Mouse (Mus musculus) embryonic facial prominence, embryonic 15.5 days (tissue): ENCODE data around the gene Vwa3b. TPM values are rescaled to one million over a fixed set of nuclear protein-coding genes. Genes with fewer than 3 reads are reported as not detected.

Experiments
- ATAC-seq: fragments of 200-750 bp; cut with Nextera tagmentation; 2 replicates; pipeline ENCODE4 v1.8.0; 2017; ENCODE audit warnings: low read depth, moderate TSS enrichment; ENCODE audit not compliant: insufficient number of reproducible peaks, low FRiP score, low TSS enrichment
- H3K27ac ChIP-seq: fragments of 300-500 bp; sonication (generic); replicated peaks from 2 replicates; pipeline ENCODE4 v1.5.1; 2015; ENCODE audit warnings: mild to moderate bottlenecking, inconsistent platforms
- H3K27me3 ChIP-seq: fragments of 300-500 bp; sonication (generic); 2 replicates; pipeline ENCODE4 v1.6.1; 2015; ENCODE audit warnings: inconsistent platforms
- H3K36me3 ChIP-seq: fragments of 300-500 bp; sonication (generic); 2 replicates; pipeline ENCODE4 v1.6.1; 2015; ENCODE audit warnings: mild to moderate bottlenecking, inconsistent platforms
- H3K4me1 ChIP-seq: fragments of 300-500 bp; sonication (generic); 2 replicates; pipeline ENCODE4 v1.6.1; 2015; ENCODE audit warnings: inconsistent platforms
- H3K4me2 ChIP-seq: fragments of 300-500 bp; sonication (generic); replicated peaks from 2 replicates; pipeline ENCODE4 v1.6.1; 2015; ENCODE audit warnings: mild to moderate bottlenecking, inconsistent platforms
- H3K4me3 ChIP-seq: fragments of 300-500 bp; sonication (generic); replicated peaks from 2 replicates; pipeline ENCODE4 v1.5.1; 2015; ENCODE audit warnings: mild to moderate bottlenecking, inconsistent platforms
- H3K9ac ChIP-seq: fragments of 300-500 bp; sonication (generic); 2 replicates; pipeline ENCODE4 v1.6.1; 2015; ENCODE audit warnings: inconsistent platforms
- H3K9me3 ChIP-seq: fragments of 300-500 bp; sonication (generic); replicated peaks from 2 replicates; pipeline ENCODE4 v1.6.1; 2016; ENCODE audit warnings: inconsistent platforms
- WGBS: fragments of 180-500 bp; shearing (Covaris S2); methylation state at CpG from one replicate; pipeline ENCODE4 v1.1.7; 2015; 5-methylcytosine and 5-hydroxymethylcytosine counted together
- polyA plus RNA-seq: library from polyadenylated mRNA; unstranded; fragments of >200 nt; fragmentation: Nextera tagmentation; extraction: Ambion mirVana; gene quantifications from 2 replicates; pipeline ENCODE4 v1.2.1, GENCODE M21; 2015

The Vwa3b gene
- polyA plus RNA-seq, 1 experiment from 2014 or later, result 2.9 TPM

GRCm38 (mm10) chr1:37097382-37098093 lies 71.1 kb downstream of the Vwa3b start:
- Histone ChIP-seq H3K36me3 (no peaks in the 10 kb centered on the region), H3K4me3 (no peak overlapping the region), H3K9ac (no peak overlapping the region), H3K9me3 (0 out of 2 replicates have a peak, but pooled peaks cover 4% of the 10 kb centered on the region), H3K4me2 (no peak overlapping the region), H3K27ac (no peak overlapping the region), H3K27me3 (no peaks in the 10 kb centered on the region), H3K4me1 (peaks cover 14% of the 10 kb centered on the region; the same call in 1 of the 2 replicates)
- WGBS, result 50% methylated on average over 17 of the region's 17 CpGs
- peak; percentile 50; the same call in 1 of the 2 replicates for ATAC-seq

DNA sequence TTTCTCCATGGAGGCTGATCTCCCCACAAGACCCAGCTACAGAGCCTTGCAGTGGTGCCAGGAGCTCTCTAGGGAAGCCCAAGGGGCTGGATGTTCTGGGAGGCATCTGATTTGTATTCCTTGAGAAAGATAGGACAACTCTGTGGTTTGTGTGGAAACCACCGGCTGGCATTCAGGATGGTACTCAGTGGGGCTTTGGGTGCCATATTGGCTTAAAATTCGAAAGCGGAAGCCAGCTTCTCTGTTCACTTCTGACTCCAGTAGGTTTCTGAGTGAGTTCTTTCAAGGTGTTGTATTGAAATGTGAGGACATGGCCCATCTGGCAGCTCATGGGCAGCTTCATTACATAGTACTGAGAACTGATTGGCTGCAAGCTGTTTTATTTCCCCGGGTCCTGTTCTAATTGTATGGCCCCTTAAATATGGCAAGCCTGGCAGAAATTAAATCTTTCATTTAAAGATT lies 71.7 kb downstream of the Vwa3b start:
- H3K4me1 ChIP-seq, result peaks cover 10% of the 10 kb centered on the region; the same call in 1 of the 2 replicates
- ATAC-seq, result no peak
- no peak overlapping the region for H3K4me2 ChIP-seq
- no peak overlapping the region for H3K9ac ChIP-seq
- no peak overlapping the region for H3K27ac ChIP-seq
- WGBS, result 91% methylated on average over 4 of the region's 4 CpGs
- no peak overlapping the region for H3K4me3 ChIP-seq
- no peaks in the 10 kb centered on the region for H3K36me3 ChIP-seq
- 0 out of 2 replicates have a peak, but pooled peaks cover 4% of the 10 kb centered on the region for H3K9me3 ChIP-seq
- no peaks in the 10 kb centered on the region for H3K27me3 ChIP-seq

- no peaks in the 10 kb centered on the region for H3K27me3 ChIP-seq
- H3K9ac ChIP-seq, result no peak overlapping the region
- H3K9me3 ChIP-seq, result no peaks in the 10 kb centered on the region
- no peak overlapping the region for H3K27ac ChIP-seq
- H3K4me1 ChIP-seq, result peaks cover 15% of the 10 kb centered on the region
- no peak for ATAC-seq
- no peak overlapping the region for H3K4me3 ChIP-seq
- H3K36me3 ChIP-seq, result no peaks in the 10 kb centered on the region
- WGBS, result 90% methylated on average over 6 of the region's 6 CpGs
- H3K4me2 ChIP-seq, result no peak overlapping the region
Measured at GRCm38 (mm10) chr1:37100361-37100760, 74.0 kb downstream of the Vwa3b start.

GRCm38 (mm10) chr1:37101016-37101415 lies 74.6 kb downstream of the Vwa3b start:
- Histone ChIP-seq H3K4me2 (no peak overlapping the region), H3K36me3 (no peaks in the 10 kb centered on the region), H3K9me3 (no peaks in the 10 kb centered on the region), H3K4me3 (no peak overlapping the region), H3K4me1 (peaks cover 15% of the 10 kb centered on the region), H3K27me3 (no peaks in the 10 kb centered on the region), H3K27ac (no peak overlapping the region), H3K9ac (no peak overlapping the region)
- 76% methylated on average over 8 of the region's 8 CpGs for WGBS
- no peak for ATAC-seq

- H3K4me1 ChIP-seq, result peaks cover 15% of the 10 kb centered on the region
- H3K4me2 ChIP-seq, result no peak overlapping the region
- H3K27ac ChIP-seq, result no peak overlapping the region
- H3K9ac ChIP-seq, result no peak overlapping the region
- no peaks in the 10 kb centered on the region for H3K9me3 ChIP-seq
- ATAC-seq, result no peak
- no peaks in the 10 kb centered on the region for H3K27me3 ChIP-seq
- no peaks in the 10 kb centered on the region for H3K36me3 ChIP-seq
- 62% methylated on average over 2 of the region's 2 CpGs for WGBS
- no peak overlapping the region for H3K4me3 ChIP-seq
Measured at GRCm38 (mm10) chr1:37101717-37102116, 75.3 kb downstream of the Vwa3b start.

- H3K4me3 ChIP-seq, result no peak overlapping the region
- H3K4me1 ChIP-seq, result peaks cover 6% of the 10 kb centered on the region
- no peaks in the 10 kb centered on the region for H3K36me3 ChIP-seq
- no peak overlapping the region for H3K4me2 ChIP-seq
- no peak overlapping the region for H3K9ac ChIP-seq
- H3K27me3 ChIP-seq, result no peaks in the 10 kb centered on the region
- WGBS, result 42% methylated on average over 3 of the region's 3 CpGs
- H3K9me3 ChIP-seq, result no peaks in the 10 kb centered on the region
- ATAC-seq, result no peak
- no peak overlapping the region for H3K27ac ChIP-seq
Measured at GRCm38 (mm10) chr1:37105194-37105593, 78.8 kb downstream of the Vwa3b start.

DNA sequence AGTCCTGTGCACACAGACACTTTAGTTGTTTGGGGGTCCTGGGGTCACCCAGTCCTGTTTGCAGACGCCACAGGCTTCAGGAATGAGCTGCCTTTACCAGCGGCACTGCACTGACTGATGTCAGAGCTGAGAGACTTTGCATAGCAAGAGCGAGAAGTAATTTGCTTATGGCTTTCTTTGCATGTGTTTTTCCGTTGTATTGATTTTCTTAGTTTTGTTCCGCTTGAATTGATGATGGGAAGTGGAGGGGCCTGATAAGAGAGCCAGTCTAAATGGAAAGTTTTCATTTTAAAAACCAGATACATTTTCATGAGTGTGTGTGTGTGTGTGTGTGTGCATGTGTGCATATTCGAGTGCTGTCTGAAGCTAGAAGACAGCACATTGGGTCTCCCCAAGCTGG lies 87.4 kb downstream of the Vwa3b start:
- Histone ChIP-seq H3K4me2 (no peak overlapping the region), H3K9ac (no peak overlapping the region), H3K9me3 (no peaks in the 10 kb centered on the region), H3K36me3 (no peaks in the 10 kb centered on the region), H3K27me3 (no peaks in the 10 kb centered on the region), H3K4me1 (peaks cover 6% of the 10 kb centered on the region), H3K27ac (no peak overlapping the region), H3K4me3 (no peak overlapping the region)
- no peak for ATAC-seq
- 58% methylated on average over 6 of the region's 6 CpGs for WGBS

GRCm38 (mm10) chr1:37115847-37116246 lies 89.5 kb downstream of the Vwa3b start:
- H3K4me3 ChIP-seq, result no peak overlapping the region
- no peak for ATAC-seq
- no peak overlapping the region for H3K27ac ChIP-seq
- H3K36me3 ChIP-seq, result no peaks in the 10 kb centered on the region
- no peaks in the 10 kb centered on the region for H3K9me3 ChIP-seq
- H3K9ac ChIP-seq, result no peak overlapping the region
- H3K4me2 ChIP-seq, result no peak overlapping the region
- H3K27me3 ChIP-seq, result no peaks in the 10 kb centered on the region
- 72% methylated on average over 5 of the region's 5 CpGs for WGBS
- peaks cover 13% of the 10 kb centered on the region for H3K4me1 ChIP-seq

GRCm38 (mm10) chr1:37116574-37116973 lies 90.2 kb downstream of the Vwa3b start:
- H3K4me2 ChIP-seq, result no peak overlapping the region
- H3K4me1 ChIP-seq, result peaks cover 19% of the 10 kb centered on the region
- no peaks in the 10 kb centered on the region for H3K36me3 ChIP-seq
- H3K27me3 ChIP-seq, result no peaks in the 10 kb centered on the region
- H3K9ac ChIP-seq, result no peak overlapping the region
- ATAC-seq, result no peak
- H3K27ac ChIP-seq, result no peak overlapping the region
- 78% methylated on average over 9 of the region's 9 CpGs for WGBS
- H3K4me3 ChIP-seq, result no peak overlapping the region
- no peaks in the 10 kb centered on the region for H3K9me3 ChIP-seq

DNA sequence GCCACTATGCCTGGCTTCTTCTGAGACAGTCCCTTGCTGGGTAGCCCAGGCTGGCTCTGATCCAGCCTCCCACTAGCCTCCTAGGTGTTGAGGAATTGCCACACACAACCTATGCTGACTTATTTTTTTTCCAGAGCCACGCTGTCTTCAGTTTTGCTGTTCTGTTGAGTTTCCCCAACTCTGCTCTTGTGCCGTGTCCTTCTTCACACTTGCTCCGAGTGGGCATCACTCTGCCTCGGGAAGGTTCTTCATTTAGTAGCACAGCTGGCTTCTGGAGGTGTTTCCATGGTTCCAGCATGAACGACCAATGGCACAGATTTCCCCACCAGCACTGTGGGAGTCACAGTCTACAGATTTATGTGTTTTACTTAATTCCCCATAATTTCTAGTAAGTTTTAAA lies 91.6 kb downstream of the Vwa3b start:
- no peaks in the 10 kb centered on the region for H3K36me3 ChIP-seq
- H3K9ac ChIP-seq, result no peak overlapping the region
- H3K4me3 ChIP-seq, result no peak overlapping the region
- H3K27me3 ChIP-seq, result no peaks in the 10 kb centered on the region
- no peak for ATAC-seq
- H3K4me2 ChIP-seq, result no peak overlapping the region
- H3K9me3 ChIP-seq, result no peaks in the 10 kb centered on the region
- peaks cover 25% of the 10 kb centered on the region for H3K4me1 ChIP-seq
- no peak overlapping the region for H3K27ac ChIP-seq
- WGBS, result 90% methylated on average over 5 of the region's 5 CpGs

GRCm38 (mm10) chr1:37122306-37122705 lies 95.9 kb downstream of the Vwa3b start:
- no peak overlapping the region for H3K4me2 ChIP-seq
- no peak overlapping the region for H3K9ac ChIP-seq
- peak; percentile 86 for ATAC-seq

DNA sequence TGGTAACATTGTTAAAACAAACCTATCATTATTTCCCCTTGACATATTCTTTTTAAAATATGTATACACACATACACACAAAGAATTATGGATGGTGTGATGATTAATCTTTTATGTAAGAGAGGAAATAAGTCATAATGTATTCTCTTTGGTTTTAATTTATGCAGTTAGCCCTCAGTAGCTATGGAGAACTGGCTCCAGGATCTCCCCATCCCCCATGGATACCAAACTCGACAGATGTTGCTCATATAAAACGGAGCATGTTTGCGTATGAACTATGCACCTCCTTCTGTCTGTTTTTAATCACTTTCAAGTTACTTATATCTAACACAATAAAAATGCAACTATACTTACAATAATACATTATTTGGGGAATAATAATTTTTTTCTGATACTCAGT lies 96.4 kb downstream of the Vwa3b start:
- Histone ChIP-seq H3K4me2 (no peak overlapping the region), H3K9ac (no peak overlapping the region), H3K4me3 (no peak overlapping the region), H3K4me1 (peaks cover 46% of the 10 kb centered on the region), H3K36me3 (no peaks in the 10 kb centered on the region), H3K27me3 (no peaks in the 10 kb centered on the region), H3K9me3 (no peaks in the 10 kb centered on the region), H3K27ac (no peak overlapping the region)
- 23% methylated on average over 3 of the region's 3 CpGs for WGBS
- ATAC-seq, result no peak

More at GRCm38 (mm10) chr1:37122306-37122705, 95.9 kb downstream of the Vwa3b start:
- Histone ChIP-seq H3K27me3 (no peaks in the 10 kb centered on the region), H3K4me3 (no peak overlapping the region), H3K27ac (0 out of 2 replicates have a peak overlapping the region, but pooled peaks have one; percentile 48), H3K4me1 (peaks cover 46% of the 10 kb centered on the region), H3K9me3 (no peaks in the 10 kb centered on the region), H3K36me3 (no peaks in the 10 kb centered on the region)
- 18% methylated on average over 4 of the region's 4 CpGs for WGBS
